Mouse (Mus musculus) testis, adult 2 months (tissue): ENCODE results near the gene Adora3.

Experiments used
- CTCF ChIP-seq: fragments of 200-500 bp; IDR thresholded peaks from 2 replicates; pipeline ENCODE4 v1.5.1; 2012; ENCODE audit warnings: low read depth, mild to moderate bottlenecking, inconsistent platforms, low read length, moderate library complexity; ENCODE audit not compliant: control insufficient read depth, insufficient read depth, insufficient replicate concordance
- POLR2A ChIP-seq: fragments of 200-500 bp; IDR thresholded peaks from 2 replicates; pipeline ENCODE4 v1.6.1; 2012; ENCODE audit warnings: low read depth, mild to moderate bottlenecking, inconsistent platforms, low read length, moderate library complexity; ENCODE audit not compliant: control insufficient read depth

DNA sequence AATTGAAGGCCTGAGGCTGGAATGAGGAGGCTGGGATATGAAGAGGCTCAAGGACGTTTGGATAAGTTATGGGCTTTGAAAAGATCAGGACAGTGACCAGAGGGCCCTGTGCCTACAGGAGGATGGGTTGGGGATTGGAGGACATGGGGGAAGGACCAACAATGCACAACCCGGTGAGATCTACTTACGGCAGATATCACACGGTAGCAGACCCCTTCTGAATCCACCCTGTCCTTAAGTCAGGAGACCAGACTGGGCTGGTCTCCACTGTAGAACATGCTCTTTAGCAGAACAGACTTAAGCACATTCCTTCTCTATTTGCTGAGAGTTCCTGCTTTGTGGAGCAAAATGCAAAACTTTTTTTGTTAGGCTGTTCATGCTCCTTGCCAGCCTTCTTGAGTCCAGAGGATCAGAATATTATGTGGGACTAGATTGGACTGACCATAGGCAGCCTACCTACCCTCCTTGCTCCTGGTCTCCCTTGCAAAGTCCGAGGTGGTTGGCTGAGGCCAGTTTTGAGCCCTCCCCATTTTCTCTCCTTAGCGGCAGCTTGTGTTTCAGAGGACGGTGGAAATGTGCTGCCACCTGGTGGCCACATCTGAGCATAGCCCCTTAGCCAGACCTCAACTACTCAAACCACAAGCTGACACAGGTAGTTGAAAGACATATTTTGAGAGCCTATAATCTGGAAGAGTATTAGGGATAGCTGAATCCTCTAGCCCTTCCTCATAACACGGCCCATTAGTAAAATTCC, 28.9 kb downstream of the Adora3 start:
- no peak for TF ChIP-seq POLR2A
- peak; percentile 87 for TF ChIP-seq CTCF
